Mouse (Mus musculus): ENCODE measurements at regions not wholly inside any gene's neighbourhood (a gene's known extent, or its start where the extent isn't known, plus 50 kb on each side); places are given as distances from the start of the nearest gene placed in this dataset.
A peak's percentile ranks its signal among the peaks of the same experiment; 100 is the strongest.

GRCm38 (mm10) chr12:77739047-77739760, 454.8 kb upstream of the Gm6657 start:
- Histone ChIP-seq H3K4me1 (ENCODE audit: control insufficient read depth, insufficient read depth, low read length) (no peaks in the 10 kb centered on the region), H3K4me3 (ENCODE audit: insufficient read depth, low read length) (no peak overlapping the region), H3K27ac (ENCODE audit: insufficient read depth, low read length) (no peak overlapping the region)
- TF ChIP-seq POLR2A (IDR thresholded peaks at IDR 0.05; ENCODE audit: low read depth, low read length) (no peak), CTCF (IDR thresholded peaks at IDR 0.05; ENCODE audit: borderline replicate concordance, insufficient read depth, low read length) (no peak)

- Histone ChIP-seq H3K27ac (ENCODE audit: insufficient read depth, low read length) (no peak overlapping the region), H3K4me3 (ENCODE audit: insufficient read depth, low read length) (no peak overlapping the region), H3K4me1 (ENCODE audit: control insufficient read depth, insufficient read depth, low read length) (no peaks in the 10 kb centered on the region)
- TF ChIP-seq CTCF (IDR thresholded peaks at IDR 0.05; ENCODE audit: borderline replicate concordance, insufficient read depth, low read length) = no peak
- no peak for TF ChIP-seq POLR2A (IDR thresholded peaks at IDR 0.05; ENCODE audit: low read depth, low read length)
These were observed 451.3 kb upstream of the Gm6657 start for GRCm38 (mm10) chr12:77742716-77743115.

GRCm38 (mm10) chr12:77749438-77750007, 444.5 kb upstream of the Gm6657 start:
- H3K4me1 ChIP-seq (ENCODE audit: control insufficient read depth, insufficient read depth, low read length) = no peaks in the 10 kb centered on the region
- H3K4me3 ChIP-seq (ENCODE audit: insufficient read depth, low read length) = no peak overlapping the region
- TF ChIP-seq CTCF (IDR thresholded peaks at IDR 0.05; ENCODE audit: borderline replicate concordance, insufficient read depth, low read length) (no peak), POLR2A (IDR thresholded peaks at IDR 0.05; ENCODE audit: low read depth, low read length) (no peak)
- no peak overlapping the region for H3K27ac ChIP-seq (ENCODE audit: insufficient read depth, low read length)

DNA sequence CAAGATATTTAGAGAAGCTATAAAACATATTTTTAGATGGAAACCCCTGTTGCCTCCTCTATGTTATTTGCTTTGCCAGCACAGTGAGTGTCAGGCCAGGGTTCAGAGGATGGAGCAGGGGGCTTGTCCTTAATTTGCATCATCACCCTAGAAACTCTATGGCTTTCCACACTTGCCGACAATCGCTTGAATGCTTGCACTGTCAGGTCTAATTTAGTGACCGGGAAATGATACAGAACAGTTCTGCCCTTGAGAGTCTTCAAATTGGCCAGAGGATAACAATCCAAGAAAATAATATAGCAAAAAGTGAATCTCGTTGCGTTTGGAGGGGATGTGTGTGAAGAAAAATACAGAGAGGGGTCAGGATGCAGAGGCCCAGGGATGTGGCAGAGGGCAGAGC, 441.9 kb upstream of the Gm6657 start:
- H3K27ac ChIP-seq (ENCODE audit: insufficient read depth, low read length) = no peak overlapping the region
- TF ChIP-seq CTCF (IDR thresholded peaks at IDR 0.05; ENCODE audit: borderline replicate concordance, insufficient read depth, low read length) (no peak), POLR2A (IDR thresholded peaks at IDR 0.05; ENCODE audit: low read depth, low read length) (no peak)

DNA sequence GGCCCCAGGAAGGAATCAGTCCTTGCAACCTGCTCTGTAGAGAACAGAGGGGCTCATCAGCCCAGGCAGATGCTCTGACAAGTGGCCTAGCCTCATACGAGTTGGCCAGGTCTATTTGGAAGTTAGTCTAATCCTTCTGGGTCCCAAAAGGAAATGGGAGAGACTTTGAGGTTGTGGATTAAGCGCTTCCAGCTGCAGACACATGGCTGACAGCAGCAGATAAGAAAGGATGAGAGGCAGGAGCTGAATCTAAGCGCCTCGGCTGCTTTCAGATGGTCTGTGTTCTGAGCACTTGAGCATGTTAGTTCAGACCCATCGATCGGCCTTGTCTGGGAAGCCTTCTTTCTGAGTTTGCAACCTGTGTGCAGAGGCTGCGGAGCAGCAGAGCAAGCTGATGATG, 438.0 kb upstream of the Gm6657 start:
- Histone ChIP-seq H3K4me3 (ENCODE audit: insufficient read depth, low read length) (no peak overlapping the region), H3K4me1 (ENCODE audit: control insufficient read depth, insufficient read depth, low read length) (no peaks in the 10 kb centered on the region), H3K27ac (ENCODE audit: insufficient read depth, low read length) (no peak overlapping the region)
- no peak for TF ChIP-seq CTCF (IDR thresholded peaks at IDR 0.05; ENCODE audit: borderline replicate concordance, insufficient read depth, low read length)
- no peak for TF ChIP-seq POLR2A (IDR thresholded peaks at IDR 0.05; ENCODE audit: low read depth, low read length)

More for the DNA sequence above, 441.9 kb upstream of the Gm6657 start:
- no peaks in the 10 kb centered on the region for H3K4me1 ChIP-seq (ENCODE audit: control insufficient read depth, insufficient read depth, low read length)
- H3K4me3 ChIP-seq (ENCODE audit: insufficient read depth, low read length) = no peak overlapping the region

GRCm38 (mm10) chr12:77760976-77761375, 433.1 kb upstream of the Gm6657 start:
- H3K27ac ChIP-seq (ENCODE audit: insufficient read depth, low read length) = no peak overlapping the region
- no peak for TF ChIP-seq CTCF (IDR thresholded peaks at IDR 0.05; ENCODE audit: borderline replicate concordance, insufficient read depth, low read length)
- no peaks in the 10 kb centered on the region for H3K4me1 ChIP-seq (ENCODE audit: control insufficient read depth, insufficient read depth, low read length)
- no peak overlapping the region for H3K4me3 ChIP-seq (ENCODE audit: insufficient read depth, low read length)

DNA sequence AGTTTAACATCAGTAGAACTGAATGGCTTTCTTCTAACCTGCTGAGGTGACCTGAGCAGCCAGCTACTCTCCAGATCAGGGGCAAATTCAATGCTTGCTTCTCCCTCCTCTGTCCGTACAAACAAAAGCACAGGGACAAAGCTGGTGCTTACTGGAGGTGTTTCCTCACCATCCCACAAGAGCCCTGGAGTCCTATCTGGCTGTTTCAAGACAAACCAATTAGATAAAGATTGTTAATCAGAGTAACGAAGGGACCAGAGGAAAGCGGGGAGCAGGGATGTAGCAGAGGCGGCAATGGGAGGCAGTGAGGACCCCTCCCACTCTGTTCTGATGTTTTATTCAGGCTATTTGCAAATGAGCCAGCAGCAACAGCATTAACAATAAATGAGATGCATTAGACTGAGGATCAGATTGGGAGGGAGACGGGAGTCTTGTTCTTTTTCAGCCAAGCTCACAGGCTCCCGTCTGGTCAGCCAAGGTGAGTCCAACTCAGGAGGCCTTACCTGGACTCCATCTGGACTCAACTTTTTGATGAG, 418.0 kb upstream of the Gm6657 start:
- H3K4me3 ChIP-seq (ENCODE audit: insufficient read depth, low read length) = no peak overlapping the region
- H3K27ac ChIP-seq (ENCODE audit: insufficient read depth, low read length) = no peak overlapping the region
- H3K4me1 ChIP-seq (ENCODE audit: control insufficient read depth, insufficient read depth, low read length) = no peaks in the 10 kb centered on the region
- no peak for TF ChIP-seq POLR2A (IDR thresholded peaks at IDR 0.05; ENCODE audit: low read depth, low read length)
- no peak for TF ChIP-seq CTCF (IDR thresholded peaks at IDR 0.05; ENCODE audit: borderline replicate concordance, insufficient read depth, low read length)

DNA sequence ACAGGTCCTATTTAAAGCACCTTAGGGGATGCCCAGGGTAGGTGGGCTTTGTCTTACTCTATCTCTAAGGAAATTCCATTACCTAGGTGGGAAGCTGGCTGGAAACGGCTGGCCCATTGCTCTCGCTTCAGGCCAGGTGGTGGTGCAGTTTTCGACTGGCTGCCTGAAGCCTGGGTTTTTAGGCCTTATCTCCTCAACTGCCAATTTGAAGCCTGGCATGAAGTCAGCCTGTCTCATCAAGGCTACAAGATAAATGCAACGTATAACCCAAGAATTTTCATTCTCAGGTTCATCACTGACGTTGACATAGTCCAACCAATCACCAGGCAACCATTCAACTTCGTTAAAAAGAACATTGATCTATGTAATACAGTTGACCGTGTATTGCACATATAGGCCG, 417.3 kb upstream of the Gm6657 start:
- no peak for TF ChIP-seq POLR2A (IDR thresholded peaks at IDR 0.05; ENCODE audit: low read depth, low read length)
- no peak for TF ChIP-seq CTCF (IDR thresholded peaks at IDR 0.05; ENCODE audit: borderline replicate concordance, insufficient read depth, low read length)
- no peak overlapping the region for H3K4me3 ChIP-seq (ENCODE audit: insufficient read depth, low read length)
- no peak overlapping the region for H3K27ac ChIP-seq (ENCODE audit: insufficient read depth, low read length)
- no peaks in the 10 kb centered on the region for H3K4me1 ChIP-seq (ENCODE audit: control insufficient read depth, insufficient read depth, low read length)

DNA sequence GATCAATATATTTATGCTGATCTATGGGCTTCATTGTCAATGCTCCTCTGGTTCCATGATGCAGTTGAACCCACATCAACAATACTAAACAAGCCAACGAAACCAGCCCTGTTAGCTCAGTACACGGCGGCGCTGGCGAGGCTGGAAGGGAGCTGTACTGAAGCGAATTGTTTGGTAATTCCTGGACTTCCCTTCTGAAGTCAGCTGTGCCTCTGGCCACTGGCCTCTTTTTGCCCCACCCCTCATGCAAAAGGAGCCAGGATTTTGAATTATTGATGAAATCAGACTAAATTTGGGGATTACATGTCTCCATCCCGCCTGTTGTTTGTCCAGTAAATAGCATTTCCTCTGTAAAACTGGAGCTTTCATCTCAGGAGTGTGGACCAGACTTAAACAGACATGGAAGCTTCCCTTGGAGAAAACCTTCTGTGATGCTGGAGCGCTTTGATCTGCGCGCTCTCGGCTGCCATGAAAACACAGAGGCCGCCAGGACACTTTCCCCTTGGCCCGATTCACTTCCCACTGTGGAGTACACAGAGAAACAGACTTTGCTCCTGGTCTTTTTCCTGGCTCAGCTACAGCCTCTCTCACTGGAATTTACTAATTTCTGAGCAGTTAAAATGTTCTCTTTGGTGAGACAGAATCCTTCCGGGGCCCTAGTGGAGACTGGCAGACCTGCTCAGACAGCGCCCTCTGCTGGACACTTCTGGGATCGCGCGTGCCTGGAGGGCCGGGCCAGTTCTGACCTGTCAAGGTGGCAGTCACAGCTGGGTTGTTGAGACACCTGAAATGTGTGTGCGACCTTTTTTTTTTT, 412.9 kb upstream of the Gm6657 start:
- no peaks in the 10 kb centered on the region for H3K4me1 ChIP-seq (ENCODE audit: control insufficient read depth, insufficient read depth, low read length)
- peak overlapping the region; percentile 19; the same call in 1 of the 2 replicates for H3K4me3 ChIP-seq (ENCODE audit: insufficient read depth, low read length)
- TF ChIP-seq CTCF (IDR thresholded peaks at IDR 0.05; ENCODE audit: borderline replicate concordance, insufficient read depth, low read length) (peak; percentile 90), POLR2A (IDR thresholded peaks at IDR 0.05; ENCODE audit: low read depth, low read length) (no peak)
- H3K27ac ChIP-seq (ENCODE audit: insufficient read depth, low read length) = no peak overlapping the region
